Mouse (Mus musculus) urinary bladder, adult 2 months (tissue): Measurements from ENCODE around the gene Ntn3. TPM values are rescaled to one million over a fixed set of nuclear protein-coding genes. Genes with fewer than 3 reads are reported as not detected.

ENCODE experiments used
- polyA plus RNA-seq: library from polyadenylated mRNA; depleted of rRNA; stranded (reverse); fragments of >200 nt; gene quantifications from 2 replicates; pipeline ENCODE4 v1.2.3, GENCODE M21; 2012; rRNA removed

Ntn3 gene
- polyA plus RNA-seq, 1 experiment = 0.88 TPM

Other genes with a start within 250 kb of the Ntn3 start
- 0.25 and 0.87 TPM in 2 replicates for gene Prss30, start 229.0 kb downstream of the Ntn3 start, polyA plus RNA-seq
- gene Prss22, start 211.4 kb downstream of the Ntn3 start, polyA plus RNA-seq = 17.2 and 19.3 TPM in 2 replicates
- 13.2 and 21.8 TPM in 2 replicates for gene Prss27, start 171.4 kb downstream of the Ntn3 start, polyA plus RNA-seq
- gene Kctd5, start 136.0 kb downstream of the Ntn3 start, polyA plus RNA-seq = 27.7 and 35.6 TPM in 2 replicates
- gene Pdpk1, start 58.6 kb downstream of the Ntn3 start, polyA plus RNA-seq = 20.2 and 20.8 TPM in 2 replicates
- 24.7 and 29.2 TPM in 2 replicates for gene Amdhd2, start 45.8 kb downstream of the Ntn3 start, polyA plus RNA-seq
- 460 and 497 TPM in 2 replicates for gene Atp6v0c, start 39.8 kb downstream of the Ntn3 start, polyA plus RNA-seq
- gene Tbc1d24, start 4.0 kb downstream of the Ntn3 start, polyA plus RNA-seq = 7.6 and 7.9 TPM in 2 replicates
- 8.1 and 9.2 TPM in 2 replicates for gene Tedc2, start 11.3 kb upstream of the Ntn3 start, polyA plus RNA-seq
- gene Ccnf, start 42.0 kb upstream of the Ntn3 start, polyA plus RNA-seq = 1.6 and 1.7 TPM in 2 replicates
- 0.10 and 0.12 TPM in 2 replicates for gene Abca17, start 141.5 kb upstream of the Ntn3 start, polyA plus RNA-seq
- 44.4 and 47.7 TPM in 2 replicates for gene Abca3, start 142.4 kb upstream of the Ntn3 start, polyA plus RNA-seq
- gene Rnps1, start 205.0 kb upstream of the Ntn3 start, polyA plus RNA-seq = 119 and 134 TPM in 2 replicates
- gene Eci1, start 217.1 kb upstream of the Ntn3 start, polyA plus RNA-seq = 116 and 139 TPM in 2 replicates
- gene Dnase1l2, start 233.6 kb upstream of the Ntn3 start, polyA plus RNA-seq = 47.5 and 62.9 TPM in 2 replicates